Mouse (Mus musculus) intestine, embryonic 14.5 days (tissue): ENCODE results near the gene Ppig. TPM values are rescaled to one million over a fixed set of nuclear protein-coding genes. Genes with fewer than 3 reads are reported as not detected.

Experiments used
- polyA plus RNA-seq: library from polyadenylated mRNA; unstranded; fragments of >200 nt; fragmentation: Nextera tagmentation; extraction: Ambion mirVana; gene quantifications from 2 replicates; pipeline ENCODE4 v1.2.1, GENCODE M21; 2014

Gene Ppig
- polyA plus RNA-seq, 1 experiment from 2014 or later, result 100 TPM

Other genes starting within 250 kb of the Ppig start
- gene Lrp2, start 136.5 kb upstream of the Ppig start, polyA plus RNA-seq, result 1.2 and 1.6 TPM in 2 replicates
- 9.1 and 17.8 TPM in 2 replicates for gene Bbs5, start 75.4 kb upstream of the Ppig start, polyA plus RNA-seq
- gene Klhl41, start 52.4 kb upstream of the Ppig start, polyA plus RNA-seq, result 0.11 and 0.16 TPM in 2 replicates
- gene Fastkd1, start 9.0 kb upstream of the Ppig start, polyA plus RNA-seq, result 14.9 and 17.5 TPM in 2 replicates
- gene Ccdc173, start 67.0 kb downstream of the Ppig start, polyA plus RNA-seq, result 1.5 and 2.3 TPM in 2 replicates
- 24.6 and 24.8 TPM in 2 replicates for gene Phospho2, start 67.1 kb downstream of the Ppig start, polyA plus RNA-seq
- gene Klhl23, start 99.4 kb downstream of the Ppig start, polyA plus RNA-seq, result 38.4 and 42.1 TPM in 2 replicates
- gene Ssb, start 139.0 kb downstream of the Ppig start, polyA plus RNA-seq, result 277 and 312 TPM in 2 replicates
- 41.3 and 42.7 TPM in 2 replicates for gene Mettl5, start 163.1 kb downstream of the Ppig start, polyA plus RNA-seq
- gene Ubr3, start 174.7 kb downstream of the Ppig start, polyA plus RNA-seq, result 17.1 and 19.0 TPM in 2 replicates